Mouse (Mus musculus) MEL (cell line): ENCODE results near the gene Ccnh. TPM values are rescaled to one million over a fixed set of nuclear protein-coding genes. Genes with fewer than 3 reads are reported as not detected.

ENCODE experiments used
- DNase-seq: peaks from one replicate; pipeline ENCODE4 v3.0.0; 2011; ENCODE audit warnings: low read depth, low spot score
- H3K27ac ChIP-seq: 2 replicates; pipeline ENCODE4 v1.5.1; 2012; ENCODE audit warnings: low read depth, mild to moderate bottlenecking, control low read depth, low read length, moderate library complexity; ENCODE audit not compliant: control insufficient read depth
- H3K27me3 ChIP-seq, 2 experiments: fragments of 150-350 bp in 1 of 2; sonication (generic) in 1 of 2; 2 replicates each; pipeline ENCODE4 v1.6.1; 2012; ENCODE audit warnings: low read length in 2 of 2, mild to moderate bottlenecking in 2 of 2, improper control_type of control experiment in 1 of 2, moderate library complexity in 1 of 2; ENCODE audit not compliant: insufficient read depth in 2 of 2, control insufficient read depth in 1 of 2
- H3K36me3 ChIP-seq, 2 experiments: 2 replicates each; pipeline ENCODE4 v1.6.1; 2012 to 2014; ENCODE audit warnings: low read length in 2 of 2, improper control_type of control experiment in 1 of 2, inconsistent platforms in 1 of 2, mild to moderate bottlenecking in 1 of 2; ENCODE audit not compliant: insufficient read depth in 2 of 2, control insufficient read depth in 1 of 2
- H3K4me1 ChIP-seq, 2 experiments: fragments of 150-350 bp in 1 of 2; sonication (generic) in 1 of 2; 2 replicates each; pipeline ENCODE4 v1.6.1; 2012; ENCODE audit warnings: low read length in 2 of 2, improper control_type of control experiment in 1 of 2, mild to moderate bottlenecking in 1 of 2; ENCODE audit not compliant: insufficient read depth in 2 of 2, control insufficient read depth in 1 of 2
- H3K4me3 ChIP-seq, 2 experiments: fragments of 150-350 bp in 1 of 2; sonication (generic) in 1 of 2; 2 replicates each; pipeline ENCODE4 v1.5.1; 2012; ENCODE audit warnings: low read depth in 2 of 2, low read length in 2 of 2, mild to moderate bottlenecking in 2 of 2, moderate library complexity in 2 of 2, control low read depth in 1 of 2, improper control_type of control experiment in 1 of 2; ENCODE audit not compliant: control insufficient read depth in 1 of 2, insufficient read depth in 1 of 2
- H3K79me2 ChIP-seq: 2 replicates; pipeline ENCODE4 v1.6.1; 2012; ENCODE audit warnings: mild to moderate bottlenecking, low read length, moderate library complexity; ENCODE audit not compliant: control insufficient read depth, poor library complexity, insufficient read depth
- H3K9ac ChIP-seq: 2 replicates; pipeline ENCODE4 v1.6.1; 2012; ENCODE audit warnings: low read depth, mild to moderate bottlenecking, control low read depth, low read length, moderate library complexity; ENCODE audit not compliant: control insufficient read depth, poor library complexity, severe bottlenecking
- H3K9me3 ChIP-seq: fragments of 150-350 bp; sonication (generic); replicated peaks from 2 replicates; pipeline ENCODE4 v1.6.1; 2012; ENCODE audit warnings: mild to moderate bottlenecking, low read length, improper control_type of control experiment, moderate library complexity; ENCODE audit not compliant: insufficient read depth
- CHD2 ChIP-seq: IDR thresholded peaks from 2 replicates; pipeline ENCODE4 v1.6.1; 2011; ENCODE audit warnings: low read length, improper control_type of control experiment
- E2F4 ChIP-seq: IDR thresholded peaks from 2 replicates; pipeline ENCODE4 v1.6.1; 2011; ENCODE audit warnings: low read depth, low read length, improper control_type of control experiment, borderline replicate concordance
- ELF1 ChIP-seq: IDR thresholded peaks from 2 replicates; pipeline ENCODE4 v1.6.1; 2014; ENCODE audit warnings: low read depth, mild to moderate bottlenecking, inconsistent platforms, low read length, improper control_type of control experiment, moderate library complexity
- EP300 ChIP-seq, 2 experiments: IDR thresholded peaks; 2 replicates each; pipeline ENCODE4 v1.6.1; 2011; ENCODE audit warnings: improper control_type of control experiment in 2 of 2, low read length in 2 of 2, low read depth in 1 of 2, mild to moderate bottlenecking in 1 of 2
- GABPA ChIP-seq: IDR thresholded peaks from 2 replicates; pipeline ENCODE4 v1.6.1; 2012; ENCODE audit warnings: low read depth, mild to moderate bottlenecking, inconsistent platforms, low read length, improper control_type of control experiment, moderate library complexity
- GATA1 ChIP-seq: IDR thresholded peaks from 2 replicates; pipeline ENCODE4 v1.6.1; 2011; ENCODE audit warnings: low read depth, low read length, improper control_type of control experiment
- HCFC1 ChIP-seq: IDR thresholded peaks from 2 replicates; pipeline ENCODE4 v1.6.1; 2012; ENCODE audit warnings: low read depth, mild to moderate bottlenecking, inconsistent platforms, low read length, improper control_type of control experiment, moderate library complexity
- JUND ChIP-seq: IDR thresholded peaks from 2 replicates; pipeline ENCODE4 v1.6.1; 2011; ENCODE audit warnings: low read depth, mild to moderate bottlenecking, improper control_type of control experiment, low read length
- MEF2A ChIP-seq: IDR thresholded peaks from 2 replicates; pipeline ENCODE4 v1.6.1; 2014; ENCODE audit warnings: low read depth, mild to moderate bottlenecking, inconsistent platforms, low read length, improper control_type of control experiment; ENCODE audit not compliant: poor library complexity, insufficient replicate concordance, severe bottlenecking; ENCODE audit errors: extremely low read depth
- NELFE ChIP-seq: IDR thresholded peaks from 2 replicates; pipeline ENCODE4 v1.6.1; 2011; ENCODE audit warnings: low read depth, low read length, improper control_type of control experiment
- NRF1 ChIP-seq: IDR thresholded peaks from 2 replicates; pipeline ENCODE4 v1.6.1; 2014; ENCODE audit warnings: low read depth, mild to moderate bottlenecking, inconsistent platforms, low read length, improper control_type of control experiment, moderate library complexity; ENCODE audit not compliant: poor library complexity, insufficient read depth, severe bottlenecking
- POLR2AphosphoS2 ChIP-seq: IDR thresholded peaks from 2 replicates; pipeline ENCODE4 v1.6.1; 2011; ENCODE audit warnings: low read length, improper control_type of control experiment
- RAD21 ChIP-seq: IDR thresholded peaks from 2 replicates; pipeline ENCODE4 v1.6.1; 2011; ENCODE audit warnings: mild to moderate bottlenecking, low read depth, low read length, improper control_type of control experiment
- SMC3 ChIP-seq: IDR thresholded peaks from 2 replicates; pipeline ENCODE4 v1.6.1; 2011; ENCODE audit warnings: low read depth, low read length, improper control_type of control experiment
- TCF12 ChIP-seq: IDR thresholded peaks from 2 replicates; pipeline ENCODE4 v1.6.1; 2014; ENCODE audit warnings: low read depth, mild to moderate bottlenecking, inconsistent platforms, low read length, improper control_type of control experiment, moderate library complexity
- UBTF ChIP-seq: IDR thresholded peaks from 2 replicates; pipeline ENCODE4 v1.6.1; 2012; ENCODE audit warnings: low read depth, mild to moderate bottlenecking, inconsistent platforms, low read length, improper control_type of control experiment, moderate library complexity, borderline replicate concordance; ENCODE audit not compliant: insufficient read depth
- USF2 ChIP-seq, 2 experiments: IDR thresholded peaks; 2 replicates each; pipeline ENCODE4 v1.6.1; 2011 to 2012; ENCODE audit warnings: improper control_type of control experiment in 2 of 2, low read length in 2 of 2, borderline replicate concordance in 1 of 2, inconsistent platforms in 1 of 2, low read depth in 1 of 2, mild to moderate bottlenecking in 1 of 2; ENCODE audit not compliant: insufficient read depth in 1 of 2
- ZKSCAN1 ChIP-seq: IDR thresholded peaks from 2 replicates; pipeline ENCODE4 v1.6.1; 2012; ENCODE audit warnings: low read depth, mild to moderate bottlenecking, inconsistent platforms, low read length, improper control_type of control experiment, moderate library complexity
- polyA plus RNA-seq, 2 experiments: library from polyadenylated mRNA; stranded (reverse) in 1 of 2; unstranded in 1 of 2; fragments of >175 nt in 1 of 2; fragments of >200 nt in 1 of 2; gene quantifications; 2 replicates each; pipeline versions ENCODE4 v1.2.1 to v1.2.4; 2012; ENCODE audit warnings: low replicate concordance in 2 of 2, low read depth in 1 of 2; ENCODE audit not compliant: insufficient read length in 2 of 2, insufficient read depth in 1 of 2, missing spikeins in 1 of 2
- total RNA-seq: library from RNA; depleted of rRNA; stranded (reverse); fragments of 300-350 nt; gene quantifications from 2 replicates; pipeline ENCODE4 v1.2.3, GENCODE M21; 2012

Ccnh gene
- total and polyA plus RNA-seq, 3 experiments, result 77.3 to 101 TPM; not detected in 1

- TF ChIP-seq HCFC1 (no peak), UBTF (no peak), MEF2A (no peak)
Observed at GRCm38 (mm10) chr13:85154746-85155145, 34.5 kb upstream of the Ccnh start (continued).

GRCm38 (mm10) chr13:85159971-85160370 is 29.2 kb upstream of the Ccnh start:
- H3K4me1 ChIP-seq, result no peaks in the 10 kb centered on the region
- H3K27ac ChIP-seq, result no peak overlapping the region
- no peaks in the 10 kb centered on the region for H3K79me2 ChIP-seq
- H3K36me3 ChIP-seq, result peaks cover 0 to 2% of the 10 kb centered on the region in 2 experiments; a peak in 2 of 4 replicates
- H3K9me3 ChIP-seq, result no peaks in the 10 kb centered on the region
- H3K9ac ChIP-seq, result no peak overlapping the region
- H3K4me3 ChIP-seq, result no peak overlapping the region
- H3K27me3 ChIP-seq, result no peaks in the 10 kb centered on the region
- TF ChIP-seq SMC3 (no peak), RAD21 (no peak), USF2 (IDR thresholded peaks at IDR 0.05; ENCODE audit: borderline replicate concordance in 1 of 2, insufficient read depth in 1 of 2, low read depth in 1 of 2, low read length in 2 of 2) (no peak), ELF1 (no peak), E2F4 (no peak), JUND (no peak), NRF1 (no peak), UBTF (no peak), MEF2A (no peak), GATA1 (no peak), GABPA (no peak), ZKSCAN1 (no peak), TCF12 (no peak), NELFE (no peak), EP300 (IDR thresholded peaks at IDR 0.05; ENCODE audit: low read depth in 1 of 2, low read length in 2 of 2) (no peak), CHD2 (no peak), POLR2AphosphoS2 (no peak)
- peak; percentile 8 for DNase-seq
